Mouse (Mus musculus) neural tube, embryonic 11.5 days (tissue): Measurements from ENCODE around the gene Nkx2-1. TPM values are rescaled to one million over a fixed set of nuclear protein-coding genes. Genes with fewer than 3 reads are reported as not detected.

ENCODE experiments used
- ATAC-seq: fragments of 200-750 bp; cut with Nextera tagmentation; 2 replicates; pipeline ENCODE4 v1.8.0; 2017; ENCODE audit warnings: moderate number of reproducible peaks, mild to moderate bottlenecking, moderate TSS enrichment, moderate library complexity; ENCODE audit not compliant: insufficient read depth, low FRiP score, low TSS enrichment
- DNase-seq: peaks from one replicate; pipeline ENCODE4 v3.0.0-alpha.2; 2015; ENCODE audit warnings: low spot score
- H3K27ac ChIP-seq: fragments of 300-500 bp; sonication (generic); 2 replicates; pipeline ENCODE4 v1.5.1; 2014; ENCODE audit warnings: low read depth, mild to moderate bottlenecking, low read length
- H3K27me3 ChIP-seq: fragments of 300-500 bp; sonication (generic); 2 replicates; pipeline ENCODE4 v1.6.1; 2014; ENCODE audit warnings: mild to moderate bottlenecking, low read length, mixed read lengths; ENCODE audit not compliant: control insufficient read depth, insufficient read depth
- H3K36me3 ChIP-seq: fragments of 300-500 bp; sonication (generic); 2 replicates; pipeline ENCODE4 v1.6.1; 2014; ENCODE audit warnings: mild to moderate bottlenecking, low read length, moderate library complexity, mixed read lengths; ENCODE audit not compliant: control insufficient read depth, insufficient read depth
- H3K4me1 ChIP-seq: fragments of 300-500 bp; sonication (generic); 2 replicates; pipeline ENCODE4 v1.6.1; 2014; ENCODE audit warnings: low read length, mixed read lengths; ENCODE audit not compliant: control insufficient read depth, insufficient read depth
- H3K4me2 ChIP-seq: fragments of 300-500 bp; sonication (generic); 2 replicates; pipeline ENCODE4 v1.6.1; 2014; ENCODE audit warnings: low read depth, mild to moderate bottlenecking, moderate library complexity
- H3K4me3 ChIP-seq: fragments of 300-500 bp; sonication (generic); 2 replicates; pipeline ENCODE4 v1.5.1; 2014; ENCODE audit warnings: low read depth, low read length
- H3K9ac ChIP-seq: fragments of 300-500 bp; sonication (generic); 2 replicates; pipeline ENCODE4 v1.6.1; 2014; ENCODE audit warnings: mild to moderate bottlenecking, low read length
- H3K9me3 ChIP-seq: fragments of 300-500 bp; sonication (generic); 2 replicates; pipeline ENCODE4 v1.6.1; 2016; ENCODE audit warnings: low read length; ENCODE audit not compliant: control insufficient read depth
- WGBS: fragments of 180-500 bp; shearing (Covaris S2); extraction: QIAGEN DNeasy Blood & Tissue Kit; methylation state at CpG from one replicate; pipeline ENCODE4 v1.1.7; 2014; 5-methylcytosine and 5-hydroxymethylcytosine counted together
- polyA plus RNA-seq: library from polyadenylated mRNA; unstranded; fragments of >200 nt; fragmentation: Nextera tagmentation; extraction: Ambion mirVana; gene quantifications from 2 replicates; pipeline ENCODE4 v1.2.1, GENCODE M21; 2014

Nkx2-1 gene
- polyA plus RNA-seq: not detected in 2 replicates

DNA sequence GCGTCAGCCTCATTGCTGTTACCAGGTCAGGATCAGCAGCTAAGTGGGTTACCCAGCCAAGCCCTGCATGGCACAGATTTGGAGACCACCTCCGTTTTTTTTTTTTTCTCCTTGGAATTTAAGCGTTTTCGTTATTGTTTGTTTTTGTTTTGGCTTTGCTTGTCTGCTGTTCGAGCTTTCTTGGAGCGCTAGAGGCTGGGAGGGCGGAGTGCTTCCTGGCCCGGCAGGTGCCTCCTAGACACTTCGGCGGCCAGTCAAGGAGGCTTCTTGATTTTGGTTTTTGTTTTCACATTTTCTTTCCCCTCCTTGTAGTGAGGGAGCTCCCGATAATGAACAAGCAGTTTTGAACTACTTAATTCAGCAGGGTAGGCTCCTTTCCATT, at the start of gene Nkx2-1:
Gene Nkx2-1, minus strand, starts transcription at position 25 of the 382 bp plus-strand sequence.
- H3K27me3 ChIP-seq: peaks cover 97% of the 10 kb centered on the region
- WGBS: 1% methylated on average over 11 of the region's 11 CpGs
- H3K9ac ChIP-seq: no peak within 1 kb of the TSS
- H3K27ac ChIP-seq: no peak within 1 kb of the TSS
- ATAC-seq: no peak
- no peak within 1 kb of the TSS for H3K4me3 ChIP-seq
- DNase-seq: no peak
- no peaks in the 10 kb centered on the region for H3K36me3 ChIP-seq
- 0 out of 2 replicates have a peak, but pooled peaks cover 2% of the 10 kb centered on the region for H3K4me1 ChIP-seq
- no peak within 1 kb of the TSS for H3K4me2 ChIP-seq
- H3K9me3 ChIP-seq: no peaks in the 10 kb centered on the region

DNA sequence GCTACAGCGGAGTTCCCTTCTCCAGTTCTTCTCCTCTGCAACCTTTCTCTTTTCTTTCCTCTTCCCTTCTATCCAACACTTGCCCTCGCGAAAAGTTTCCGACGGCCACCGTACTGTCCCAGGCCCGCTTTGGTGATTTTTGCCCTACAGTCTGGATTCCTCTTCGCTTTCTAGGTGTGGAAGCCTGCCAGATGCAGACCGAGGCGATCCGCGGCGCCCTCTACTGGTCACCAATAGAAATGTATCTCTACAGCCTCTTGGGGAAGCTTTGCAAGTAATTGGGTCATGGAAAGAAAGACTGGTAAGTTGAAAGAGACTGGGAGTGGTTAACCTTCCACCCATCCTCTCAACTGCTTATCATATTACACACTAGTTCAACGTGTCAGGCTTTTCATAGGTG, 4.4 kb upstream of the Nkx2-1 start:
- Histone ChIP-seq H3K27me3 (peaks cover 64% of the 10 kb centered on the region), H3K4me1 (no peaks in the 10 kb centered on the region), H3K9me3 (no peaks in the 10 kb centered on the region), H3K4me2 (no peak overlapping the region), H3K36me3 (no peaks in the 10 kb centered on the region), H3K4me3 (no peak overlapping the region), H3K9ac (no peak overlapping the region), H3K27ac (no peak overlapping the region)
- ATAC-seq (no peak), DNase-seq (peak; percentile 81)
- 1% methylated on average over 14 of the region's 14 CpGs for WGBS

- Histone ChIP-seq H3K9ac (no peak overlapping the region), H3K9me3 (no peaks in the 10 kb centered on the region), H3K4me3 (no peak overlapping the region), H3K4me2 (no peak overlapping the region), H3K27me3 (peaks cover 69% of the 10 kb centered on the region), H3K27ac (no peak overlapping the region), H3K4me1 (no peaks in the 10 kb centered on the region), H3K36me3 (no peaks in the 10 kb centered on the region)
- ATAC-seq (no peak), DNase-seq (no peak)
- under 1% methylated on average over 10 of the region's 10 CpGs for WGBS
Observed at GRCm38 (mm10) chr12:56540591-56540990, 3.9 kb upstream of the Nkx2-1 start.

- no peaks in the 10 kb centered on the region for H3K36me3 ChIP-seq
- no peak for ATAC-seq
- peaks cover 89% of the 10 kb centered on the region for H3K27me3 ChIP-seq
- H3K9me3 ChIP-seq: no peaks in the 10 kb centered on the region
- no peak overlapping the region for H3K27ac ChIP-seq
- WGBS: 1% methylated on average over 3 of the region's 3 CpGs
- DNase-seq: no peak
- H3K4me2 ChIP-seq: no peak overlapping the region
- 0 out of 2 replicates have a peak, but pooled peaks cover 2% of the 10 kb centered on the region for H3K4me1 ChIP-seq
- no peak overlapping the region for H3K4me3 ChIP-seq
- H3K9ac ChIP-seq: no peak overlapping the region
Observed at GRCm38 (mm10) chr12:56538601-56539000, 1.9 kb upstream of the Nkx2-1 start.

DNA sequence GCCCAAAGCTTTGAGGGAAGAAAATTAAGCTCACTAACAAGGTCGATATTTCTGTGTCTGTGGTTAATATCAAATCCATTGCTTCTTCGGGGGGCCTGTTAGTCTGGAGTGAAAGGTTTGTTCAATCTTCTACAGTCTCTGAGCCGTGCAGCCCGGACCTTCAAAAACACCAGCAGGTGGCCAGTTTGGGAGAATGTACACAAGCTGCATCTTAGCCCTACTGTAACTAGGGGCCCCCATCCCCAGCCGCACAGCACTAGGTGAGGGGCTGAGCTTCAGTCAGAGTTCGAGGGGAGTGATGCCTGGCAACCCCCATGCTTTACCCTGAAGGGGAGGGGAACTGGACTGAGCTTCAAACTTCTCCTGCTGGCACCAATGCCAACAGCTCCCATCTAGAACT, 1.2 kb upstream of the Nkx2-1 start:
- Histone ChIP-seq H3K36me3 (no peaks in the 10 kb centered on the region), H3K4me1 (0 out of 2 replicates have a peak, but pooled peaks cover 2% of the 10 kb centered on the region), H3K9me3 (no peaks in the 10 kb centered on the region), H3K27ac (no peak overlapping the region), H3K4me3 (no peak overlapping the region), H3K9ac (no peak overlapping the region), H3K4me2 (no peak overlapping the region), H3K27me3 (peaks cover 96% of the 10 kb centered on the region)
- ATAC-seq (no peak), DNase-seq (no peak)
- under 1% methylated on average over 6 of the region's 6 CpGs for WGBS

DNA sequence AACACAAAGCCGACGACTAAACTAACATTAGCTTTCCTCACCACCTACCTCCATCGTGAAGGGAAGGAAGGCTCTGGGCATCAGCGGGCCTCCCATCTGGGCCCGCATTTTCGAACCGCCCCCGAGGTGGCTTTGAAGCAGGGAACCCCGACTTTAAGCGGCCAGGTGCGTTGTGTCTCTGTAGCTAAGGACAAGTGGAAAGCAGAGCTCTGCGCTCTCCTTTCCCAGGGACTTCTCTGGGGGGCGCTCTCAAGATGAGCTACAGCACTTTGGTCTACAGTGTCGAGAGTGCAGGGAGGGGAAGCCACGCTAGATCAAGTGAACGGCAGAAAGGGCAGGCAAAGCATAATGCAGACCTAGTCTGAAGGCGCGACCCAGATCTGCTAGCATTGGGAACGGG, 634 bp upstream of the Nkx2-1 start:
- Histone ChIP-seq H3K4me1 (0 out of 2 replicates have a peak, but pooled peaks cover 2% of the 10 kb centered on the region), H3K4me3 (no peak overlapping the region), H3K4me2 (no peak overlapping the region), H3K27ac (no peak overlapping the region), H3K36me3 (no peaks in the 10 kb centered on the region), H3K27me3 (peaks cover 97% of the 10 kb centered on the region), H3K9me3 (no peaks in the 10 kb centered on the region), H3K9ac (no peak overlapping the region)
- DNase-seq (no peak), ATAC-seq (no peak)
- WGBS: under 1% methylated on average over 19 of the region's 19 CpGs

DNA sequence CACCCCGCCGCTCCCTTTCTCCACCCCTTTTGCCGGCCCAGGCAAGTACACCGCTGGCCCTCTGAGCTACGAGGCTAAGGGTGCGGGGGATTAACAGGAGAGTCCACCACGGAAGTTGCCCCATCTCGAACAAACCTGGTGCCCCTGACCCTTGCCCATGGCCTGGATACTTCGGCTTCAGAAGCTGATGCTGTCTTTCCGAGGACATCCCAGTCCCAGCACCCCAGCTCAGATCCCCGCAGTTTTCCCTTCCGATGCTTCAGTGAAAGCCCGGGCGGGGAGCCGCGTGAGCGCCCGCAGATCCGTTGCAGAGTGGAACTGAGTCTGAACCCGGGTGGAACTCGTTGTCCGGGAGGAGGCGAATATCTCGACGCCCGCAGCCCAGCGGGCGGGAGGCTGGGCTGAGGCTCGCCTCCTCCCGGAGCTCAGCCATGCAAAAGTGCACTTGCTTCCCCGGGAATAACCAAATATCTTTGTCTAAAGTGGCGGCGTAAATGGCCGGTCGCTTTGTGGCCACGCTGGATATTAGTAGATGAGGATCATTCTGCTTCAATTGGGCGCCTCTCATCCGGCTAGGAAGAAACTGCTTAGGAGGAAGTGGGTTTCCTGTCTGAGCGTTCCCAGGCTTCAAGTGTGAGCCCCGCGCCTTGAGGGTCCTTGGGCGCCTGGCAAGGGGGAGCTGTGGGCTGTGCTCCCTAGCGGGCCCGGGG, 379 bp downstream of the Nkx2-1 start:
- H3K27me3 ChIP-seq: peaks cover 97% of the 10 kb centered on the region
- H3K4me1 ChIP-seq: 0 out of 2 replicates have a peak, but pooled peaks cover 2% of the 10 kb centered on the region
- DNase-seq (no peak), ATAC-seq (no peak)
- H3K9ac ChIP-seq: no peak overlapping the region
- H3K4me2 ChIP-seq: no peak overlapping the region
- no peak overlapping the region for H3K27ac ChIP-seq
- H3K36me3 ChIP-seq: no peaks in the 10 kb centered on the region
- no peaks in the 10 kb centered on the region for H3K9me3 ChIP-seq
- H3K4me3 ChIP-seq: no peak overlapping the region
- under 1% methylated on average over 44 of the region's 44 CpGs for WGBS

GRCm38 (mm10) chr12:56535411-56536173, 1.1 kb downstream of the Nkx2-1 start:
- Histone ChIP-seq H3K27ac (no peak overlapping the region), H3K4me2 (no peak overlapping the region), H3K9ac (no peak overlapping the region), H3K27me3 (peaks cover 97% of the 10 kb centered on the region), H3K4me3 (no peak overlapping the region), H3K9me3 (no peaks in the 10 kb centered on the region), H3K4me1 (0 out of 2 replicates have a peak, but pooled peaks cover 2% of the 10 kb centered on the region), H3K36me3 (no peaks in the 10 kb centered on the region)
- no peak for DNase-seq
- ATAC-seq: no peak
- WGBS: under 1% methylated on average over 29 of the region's 36 CpGs
